ENCODE assay signal across 11 mouse cellular contexts in genomic region chr11:54108894-54109293, GRCm38 (mm10). TPM values are rescaled to one million over a fixed set of nuclear protein-coding genes. Genes with fewer than 3 reads are reported as not detected.
DNase-seq lines count a peak whose midpoint lies in the region; ATAC-seq and TF ChIP-seq lines count a peak whose summit lies in the region.
"Had no signal": no experiment of that assay in that cellular context is flagged by ENCODE, and none has a peak within 500 bp of the region (broad histone marks: within the 10 kb centered on the region; RNA-seq: fewer than 3 reads in every experiment).

No protein-coding gene starts in this region.

- no peaks in the 10 kb centered on the region for H3K9me3 ChIP-seq in stomach, postnatal 0 days (ENCODE audit: control insufficient read depth, low read length)
- no peaks in the 10 kb centered on the region for H3K9me3 ChIP-seq in hindbrain, embryonic 16.5 days (ENCODE audit: control insufficient read depth, low read length)
- H3K9me3 ChIP-seq: intestine, embryonic 15.5 days had no signal

- TF ChIP-seq EP300 in stomach, postnatal 0 days (optimal IDR thresholded peaks at IDR 0.05) = no peak

- 45% methylated on average over 5 of the region's 5 CpGs for WGBS in stomach, postnatal 0 days
- WGBS in hindbrain, embryonic 16.5 days = 76% methylated on average over 5 of the region's 5 CpGs

- no peak overlapping the region for H3K9ac ChIP-seq in stomach, postnatal 0 days (ENCODE audit: low read length)
- H3K9ac ChIP-seq in hindbrain, embryonic 16.5 days (ENCODE audit: low read depth, low read length) = no peak overlapping the region
- H3K9ac ChIP-seq: intestine, embryonic 15.5 days had no signal

- no peaks in the 10 kb centered on the region for H3K27me3 ChIP-seq in stomach, postnatal 0 days (ENCODE audit: control insufficient read depth, insufficient read depth, low read length)
- no peaks in the 10 kb centered on the region for H3K27me3 ChIP-seq in hindbrain, embryonic 16.5 days (replicated peaks; ENCODE audit: control insufficient read depth, insufficient read depth, low read length)
- H3K27me3 ChIP-seq: intestine, embryonic 15.5 days had no signal

- no peak for ATAC-seq in stomach, postnatal 0 days (ENCODE audit: low FRiP score, low TSS enrichment)
- ATAC-seq in hindbrain, embryonic 16.5 days = no peak
- ATAC-seq: intestine, embryonic 15.5 days had no signal

- peak overlapping the region; percentile 77 for H3K27ac ChIP-seq in gastrocnemius, adult 2 months
- peak overlapping the region; percentile 24; the same call in 1 of the 2 replicates for H3K27ac ChIP-seq in stomach, postnatal 0 days (replicated peaks)
- no peak overlapping the region for H3K27ac ChIP-seq in hindbrain, embryonic 16.5 days (ENCODE audit: low read depth, low read length)
- H3K27ac ChIP-seq: intestine, embryonic 15.5 days had no signal

- intact Hi-C loops in gastrocnemius, adult 2 months (cut with DNase I) = no loop called here
- intact Hi-C loops in gastrocnemius, postnatal 36 days (cut with DNase I) = no loop called here
- intact Hi-C loops in heart, postnatal 14 days (cut with DNase I) = no loop called here

- no peak overlapping the region for H3K4me3 ChIP-seq in gastrocnemius, adult 2 months
- no peak overlapping the region for H3K4me3 ChIP-seq in stomach, postnatal 0 days (ENCODE audit: low read depth, low read length)
- H3K4me3 ChIP-seq in hindbrain, embryonic 16.5 days (ENCODE audit: low read length) = no peak overlapping the region
- H3K4me3 ChIP-seq: intestine, embryonic 15.5 days had no signal

- H3K4me1 ChIP-seq in stomach, postnatal 0 days (replicated peaks; ENCODE audit: control insufficient read depth, insufficient read depth) = peaks cover 3% of the 10 kb centered on the region; the same call in 1 of the 2 replicates
- H3K4me1 ChIP-seq in hindbrain, embryonic 16.5 days (ENCODE audit: control insufficient read depth, insufficient read depth, low read depth, low read length) = peaks cover 32% of the 10 kb centered on the region

- TF ChIP-seq CTCF in gastrocnemius, adult 2 months (IDR thresholded peaks at IDR 0.05) = no peak
- no peak for TF ChIP-seq CTCF in stomach, postnatal 0 days (IDR thresholded peaks at IDR 0.05; ENCODE audit: low read depth)

- peak; percentile 60 for DNase-seq in gastrocnemius, adult 2 months
- DNase-seq in gastrocnemius, postnatal 36 days = no peak
- peak; percentile 22 for DNase-seq in urinary bladder, adult 2 months (ENCODE audit: low spot score)
- DNase-seq in urinary bladder, postnatal 36 days (ENCODE audit: low spot score in 2 of 2) = no peak
- peak; percentile 58 to 64 for DNase-seq in heart, postnatal 14 days
- DNase-seq in stomach, postnatal 0 days (ENCODE audit: low spot score) = peak; percentile 46
- DNase-seq in layer of hippocampus, adult 18-20 months (ENCODE audit: low spot score in 2 of 2) = no peak
- DNase-seq: gastrocnemius, postnatal 10 days; thymus, adult 2 months had no signal

- H3K36me3 ChIP-seq in stomach, postnatal 0 days (ENCODE audit: control insufficient read depth, insufficient read depth, low read length) = no peaks in the 10 kb centered on the region
- H3K36me3 ChIP-seq in hindbrain, embryonic 16.5 days (ENCODE audit: control insufficient read depth, insufficient read depth, low read length) = no peaks in the 10 kb centered on the region
- H3K36me3 ChIP-seq: intestine, embryonic 15.5 days had no signal

- H3K4me2 ChIP-seq in stomach, postnatal 0 days (replicated peaks; ENCODE audit: low read depth) = no peak overlapping the region
- H3K4me2 ChIP-seq in hindbrain, embryonic 16.5 days (ENCODE audit: low read length) = no peak overlapping the region
- H3K4me2 ChIP-seq: intestine, embryonic 15.5 days had no signal

RNA-seq across cellular contexts. Expression of gene P4ha2, which starts 9.0 kb away (rescaled TPM):
- 10 to 100 TPM; 27.2 to 46.2 TPM for total RNA-seq in gastrocnemius, adult 2 months (2021)
- total RNA-seq in gastrocnemius, postnatal 36 days (2021) = 10 to 100 TPM; 23.3 to 31.7 TPM
- polyA plus RNA-seq in urinary bladder, adult 2 months (2012; rRNA removed) = 26.5 and 26.7 TPM in 2 replicates
- 10 to 100 TPM; 43.3 to 46.4 TPM for total RNA-seq in heart, postnatal 14 days (2021)
- 28.4 and 30.2 TPM in 2 replicates for polyA plus RNA-seq in stomach, postnatal 0 days (2015; fragmentation: Nextera tagmentation; extraction: Ambion mirVana)
- 10 to 100 TPM; 26.9 to 30.7 TPM for total RNA-seq in layer of hippocampus, adult 18-20 months (2021)
- 12.3 and 15.1 TPM in 2 replicates for polyA plus RNA-seq in hindbrain, embryonic 16.5 days (2015; fragmentation: Nextera tagmentation; extraction: Ambion mirVana)

RNA-seq across cellular contexts. Expression of gene Pdlim4, which starts 40.1 kb away (rescaled TPM):
- total RNA-seq in gastrocnemius, adult 2 months (2021) = 1 to 10 TPM; 4.7 to 7.9 TPM
- total RNA-seq in gastrocnemius, postnatal 36 days (2021) = 1 to 10 TPM; 6.5 TPM
- polyA plus RNA-seq in urinary bladder, adult 2 months (2012; rRNA removed) = 170 and 183 TPM in 2 replicates
- 10 to 100 TPM; 29.9 to 33.2 TPM for total RNA-seq in heart, postnatal 14 days (2021)
- polyA plus RNA-seq in stomach, postnatal 0 days (2015; fragmentation: Nextera tagmentation; extraction: Ambion mirVana) = 55.5 and 58.6 TPM in 2 replicates
- total RNA-seq in layer of hippocampus, adult 18-20 months (2021) = 10 to 100 TPM; 14.8 to 15.4 TPM
- 37.4 and 38.4 TPM in 2 replicates for polyA plus RNA-seq in hindbrain, embryonic 16.5 days (2015; fragmentation: Nextera tagmentation; extraction: Ambion mirVana)

Comparison
In these comparisons a context has a peak if more than half of its experiments do, and no peak if none do; other contexts are left out.
1. DNase-seq: peak in gastrocnemius, adult 2 months (single experiment), urinary bladder, adult 2 months (single experiment), heart, postnatal 14 days (2 of 2) and stomach, postnatal 0 days (single experiment); none in gastrocnemius, postnatal 36 days (0 of 2), urinary bladder, postnatal 36 days (0 of 2) and layer of hippocampus, adult 18-20 months (0 of 2).